14 mouse cellular contexts compared by ENCODE assay signal in the genomic region with DNA sequence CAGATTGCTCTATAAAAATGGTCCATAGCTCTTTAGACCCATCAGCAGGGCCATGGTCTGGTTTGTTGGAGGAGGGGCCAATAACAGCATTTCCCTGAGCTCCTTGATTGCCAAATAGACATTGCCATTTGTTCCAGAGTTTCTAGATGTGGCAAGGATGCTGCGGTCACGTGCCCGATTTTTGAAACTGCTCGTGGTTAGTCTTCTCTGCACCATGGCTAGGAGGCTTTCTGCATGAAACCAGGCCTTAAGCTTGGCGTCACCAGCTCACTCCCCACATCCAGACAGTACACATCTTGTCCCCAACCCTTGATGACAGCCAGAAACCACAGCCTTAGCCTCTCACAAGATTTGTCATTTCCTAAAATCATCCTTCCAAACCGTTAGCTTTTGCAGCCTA.
"Had no signal": no experiment of that assay in that cellular context is flagged by ENCODE, and none has a peak within 500 bp of the region (broad histone marks: within the 10 kb centered on the region; RNA-seq: fewer than 3 reads in every experiment).

No protein-coding gene starts in this region.

- H3K9ac ChIP-seq: limb, embryonic 15.5 days; liver, embryonic 13.5 days; midbrain, embryonic 15.5 days; neural tube, embryonic 12.5 days had no signal

- H3K27me3 ChIP-seq: limb, embryonic 15.5 days; liver, embryonic 13.5 days; midbrain, embryonic 15.5 days; neural tube, embryonic 12.5 days had no signal

- H3K4me2 ChIP-seq: limb, embryonic 15.5 days; liver, embryonic 13.5 days; midbrain, embryonic 11.5 days; midbrain, embryonic 15.5 days; neural tube, embryonic 12.5 days had no signal

- H3K36me3 ChIP-seq: limb, embryonic 15.5 days; liver, embryonic 13.5 days had no signal

- H3K9me3 ChIP-seq: limb, embryonic 15.5 days; liver, embryonic 13.5 days; megakaryocyte, embryonic 14.5 days; midbrain, embryonic 15.5 days; neural tube, embryonic 12.5 days had no signal

- DNase-seq: kidney, adult 11 months; kidney, postnatal 10 days; kidney, postnatal 4 days; liver, embryonic 13.5 days; lung, adult 18-20 months; lung, postnatal 36 days; thymus, adult 18-20 months; thymus, postnatal 14 days had no signal

- H3K4me3 ChIP-seq: left cerebral cortex, adult 2 months; limb, embryonic 15.5 days; liver, embryonic 13.5 days; megakaryocyte, embryonic 14.5 days; midbrain, embryonic 15.5 days; neural tube, embryonic 12.5 days had no signal

- H3K4me1 ChIP-seq: limb, embryonic 15.5 days; liver, embryonic 13.5 days; midbrain, embryonic 15.5 days; neural tube, embryonic 12.5 days had no signal

- H3K27ac ChIP-seq: left cerebral cortex, adult 2 months; limb, embryonic 15.5 days; liver, embryonic 13.5 days; midbrain, embryonic 15.5 days; neural tube, embryonic 12.5 days had no signal

- ATAC-seq: midbrain, embryonic 15.5 days had no signal
